Mouse (Mus musculus) E14TG2a.4 (cell line): Measurements from ENCODE around the gene Gstp1.

Experiments used
- CTCF ChIP-seq: conservative IDR thresholded peaks from 2 replicates; pipeline ENCODE4 v1.5.1; 2014; ENCODE audit warnings: low read length
- NANOG ChIP-seq: IDR thresholded peaks from 2 replicates; pipeline ENCODE4 v1.6.1; 2014; ENCODE audit warnings: borderline replicate concordance, low read length, mixed read lengths
- POU5F1 ChIP-seq: IDR thresholded peaks from 2 replicates; pipeline ENCODE4 v1.6.1; 2014; ENCODE audit warnings: low read length, borderline replicate concordance

DNA sequence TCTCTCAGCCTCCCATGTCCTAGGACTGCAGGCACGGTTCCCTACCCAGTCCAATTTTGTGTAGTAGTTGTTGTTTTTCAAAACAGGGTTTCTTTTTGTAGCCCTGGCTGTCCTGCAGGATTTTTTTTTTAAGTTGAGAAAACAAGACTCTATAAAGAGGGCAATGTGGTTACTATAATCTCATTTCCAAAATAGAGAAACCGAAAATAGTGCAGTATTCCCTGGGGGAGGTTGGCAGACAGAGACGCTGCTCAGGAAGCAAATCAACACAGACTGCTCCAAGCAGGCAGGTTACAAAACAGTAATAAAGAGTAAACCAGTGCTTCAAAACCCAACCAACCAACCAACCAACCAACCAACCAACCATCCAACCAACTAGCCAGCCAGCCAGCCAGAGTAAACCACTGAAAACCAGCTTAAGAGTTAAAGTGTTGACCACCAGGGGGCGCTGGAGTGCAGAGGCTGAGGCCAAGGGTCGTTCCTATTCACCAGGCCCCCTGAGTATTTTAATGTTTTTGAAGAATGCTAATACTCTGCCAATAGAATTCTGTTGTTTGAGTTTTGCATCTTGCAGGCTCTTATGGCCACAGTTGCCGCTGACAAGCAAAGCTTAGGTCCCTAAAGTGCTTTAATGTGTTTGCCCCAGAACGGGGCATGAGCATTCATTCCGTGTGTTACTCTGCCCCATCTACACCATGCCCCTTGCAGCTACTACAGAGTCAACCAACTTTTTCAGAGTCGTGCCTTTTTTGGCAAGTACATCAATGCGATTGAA is 14.1 kb upstream of the Gstp1 start:
- TF ChIP-seq CTCF (peak; percentile 81), POU5F1 (no peak), NANOG (no peak)
